Mouse (Mus musculus) layer of hippocampus, adult 9-11 months (tissue): ENCODE measurements around the gene Cdc20b.

Experiments
- DNase-seq: peaks from one replicate; pipeline ENCODE4 v3.0.0; 2022

Gene Cdc20b

GRCm38 (mm10) chr13:113104759-113105158 lies 69.8 kb downstream of the Cdc20b start:
- DNase-seq: no peak

GRCm38 (mm10) chr13:113118977-113119376 lies 84.1 kb downstream of the Cdc20b start:
- no peak for DNase-seq

GRCm38 (mm10) chr13:113120324-113121237 lies 85.7 kb downstream of the Cdc20b start:
- DNase-seq: no peak

- no peak for DNase-seq
Observed at GRCm38 (mm10) chr13:113121326-113121725, 86.4 kb downstream of the Cdc20b start.

- DNase-seq: no peak
Observed at GRCm38 (mm10) chr13:113129974-113130373, 95.1 kb downstream of the Cdc20b start.

GRCm38 (mm10) chr13:113139597-113139996 lies 104.7 kb downstream of the Cdc20b start:
- DNase-seq: no peak
